Mouse (Mus musculus) spleen, adult 18-20 months (tissue): ENCODE data around the gene Vps39.

Experiments
- DNase-seq, 2 experiments: peaks; one replicate each; pipeline ENCODE4 v3.0.0; 2022; ENCODE audit warnings: mixed read lengths in 2 of 2

Vps39 gene

GRCm38 (mm10) chr2:120352682-120353646, at the start of gene Vps39:
Vps39 (minus strand) TSS chr2:120353137.
- peak; percentile 75 to 89 for DNase-seq

GRCm38 (mm10) chr2:120397951-120398350, 45.0 kb upstream of the Vps39 start:
- no peak for DNase-seq

GRCm38 (mm10) chr2:120392406-120392805, 39.5 kb upstream of the Vps39 start:
- no peak for DNase-seq

GRCm38 (mm10) chr2:120390934-120391333, 38.0 kb upstream of the Vps39 start:
- no peak for DNase-seq

- no peak for DNase-seq
Measured at GRCm38 (mm10) chr2:120389376-120389775, 36.4 kb upstream of the Vps39 start.

GRCm38 (mm10) chr2:120387291-120387690, 34.4 kb upstream of the Vps39 start:
- no peak for DNase-seq

- DNase-seq: no peak
Measured at GRCm38 (mm10) chr2:120386264-120386663, 33.3 kb upstream of the Vps39 start.

GRCm38 (mm10) chr2:120373858-120374257, 20.9 kb upstream of the Vps39 start:
- no peak for DNase-seq

GRCm38 (mm10) chr2:120367416-120368207, 14.7 kb upstream of the Vps39 start:
- DNase-seq: no peak

GRCm38 (mm10) chr2:120366501-120366900, 13.6 kb upstream of the Vps39 start:
- no peak for DNase-seq

GRCm38 (mm10) chr2:120360425-120360824, 7.5 kb upstream of the Vps39 start:
- no peak for DNase-seq

- DNase-seq: no peak
Measured at GRCm38 (mm10) chr2:120351321-120351720, 1.6 kb downstream of the Vps39 start.

- DNase-seq: no peak
Measured at GRCm38 (mm10) chr2:120348120-120348519, 4.8 kb downstream of the Vps39 start.

GRCm38 (mm10) chr2:120341741-120342140, 11.2 kb downstream of the Vps39 start:
- DNase-seq: no peak

- no peak for DNase-seq
Measured at GRCm38 (mm10) chr2:120337886-120338285, 15.1 kb downstream of the Vps39 start.

- DNase-seq: no peak
Measured at GRCm38 (mm10) chr2:120331575-120331974, 21.4 kb downstream of the Vps39 start.

- no peak for DNase-seq
Measured at GRCm38 (mm10) chr2:120315077-120315476, 37.9 kb downstream of the Vps39 start.

GRCm38 (mm10) chr2:120314487-120314886, 38.5 kb downstream of the Vps39 start:
- DNase-seq: no peak

GRCm38 (mm10) chr2:120313976-120314375, 39.0 kb downstream of the Vps39 start, which contains the start of gene Pla2g4f:
Pla2g4f (minus strand) TSS chr2:120314165.
- no peak for DNase-seq

GRCm38 (mm10) chr2:120312276-120312825, 40.6 kb downstream of the Vps39 start:
- no peak for DNase-seq

GRCm38 (mm10) chr2:120304113-120304512, 48.8 kb downstream of the Vps39 start:
- DNase-seq: no peak

GRCm38 (mm10) chr2:120301076-120301475, 51.9 kb downstream of the Vps39 start:
- no peak for DNase-seq

GRCm38 (mm10) chr2:120299866-120300265, 53.1 kb downstream of the Vps39 start:
- no peak for DNase-seq
